Mouse (Mus musculus) G1E (cell line): ENCODE data around the gene Tnfrsf8.

Source experiments
- CTCF ChIP-seq: IDR thresholded peaks from 2 replicates; pipeline ENCODE4 v1.5.1; 2012; ENCODE audit warnings: low read depth, low read length, inconsistent platforms, mixed read lengths
- GATA1 ChIP-seq: IDR thresholded peaks from 2 replicates; pipeline ENCODE4 v1.6.1; 2012; ENCODE audit warnings: borderline replicate concordance, low read length, inconsistent platforms, mixed read lengths
- GATA2 ChIP-seq: IDR thresholded peaks from 2 replicates; pipeline ENCODE4 v1.6.1; 2012; ENCODE audit warnings: low read depth, low read length, inconsistent platforms, borderline replicate concordance

- no peak for TF ChIP-seq GATA1
- TF ChIP-seq GATA2, result no peak
- no peak for TF ChIP-seq CTCF
Observed at GRCm38 (mm10) chr4:145322211-145322610, 7.2 kb upstream of the Tnfrsf8 start.
